Mouse (Mus musculus): Measurements from ENCODE around the gene Hivep3.

DNA sequence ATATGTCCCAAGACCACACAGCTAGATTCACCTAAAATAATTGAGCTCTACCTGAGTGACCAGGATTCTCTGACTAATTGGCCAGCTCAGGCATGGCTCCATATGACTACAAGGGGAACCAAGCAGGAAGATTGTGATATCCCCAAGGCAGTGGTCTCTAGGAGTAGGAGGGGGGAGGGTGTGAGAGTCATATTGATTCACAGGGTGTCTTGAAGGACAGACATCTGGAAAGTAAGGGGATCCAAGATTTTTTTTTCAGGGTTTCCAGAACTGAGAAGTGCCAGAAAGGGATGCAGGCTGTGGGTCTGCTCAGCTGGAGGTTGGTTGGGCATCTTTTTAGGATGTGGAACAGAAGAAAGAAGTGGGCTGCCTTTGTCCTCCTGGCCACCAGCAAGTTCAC lies 191.5 kb downstream of the Hivep3 start:
- TF ChIP-seq CTCF (conservative IDR thresholded peaks at IDR 0.05; ENCODE audit: low read length) (no peak), NANOG (IDR thresholded peaks at IDR 0.05; ENCODE audit: borderline replicate concordance, low read length) (no peak)
